Mouse (Mus musculus): ENCODE data around the gene Ctbp1. TPM values are rescaled to one million over a fixed set of nuclear protein-coding genes. Genes with fewer than 3 reads are reported as not detected.

Gene Ctbp1
- polyA plus RNA-seq, 1 experiment from 2014 or later: 323 TPM

DNA sequence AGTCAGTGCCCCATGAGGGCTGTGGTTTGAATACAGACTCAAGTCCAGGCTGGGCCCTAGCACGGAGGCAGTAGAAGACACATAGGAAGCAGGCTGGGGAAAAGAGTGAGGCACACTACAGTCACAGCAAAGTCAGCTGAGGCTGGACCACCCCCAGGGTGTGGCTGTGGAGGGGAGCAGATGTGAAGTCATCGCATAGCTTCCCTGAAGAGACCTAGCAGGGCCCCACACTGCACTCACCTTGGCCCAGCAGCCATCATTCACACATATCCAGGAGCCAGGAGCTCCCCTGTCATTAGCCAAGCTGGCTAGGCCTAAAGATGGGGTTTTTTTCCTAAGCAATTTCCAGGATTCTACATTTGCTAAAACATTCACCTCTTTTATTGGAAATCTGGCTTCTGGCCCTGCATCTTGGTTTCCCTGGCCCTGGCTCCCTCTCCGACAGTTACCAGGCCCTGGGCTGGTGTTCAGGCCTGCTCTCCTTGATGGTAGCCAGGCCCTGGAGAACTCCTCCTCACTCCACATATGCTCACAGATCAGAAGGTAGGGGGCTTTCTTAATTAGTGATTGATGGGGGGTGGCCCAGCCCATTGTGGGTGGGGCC is 35.6 kb downstream of the Ctbp1 start:
- ATAC-seq (ENCODE audit: insufficient read depth, low FRiP score, low read depth): no peak
- Histone ChIP-seq H3K4me2 (no peak overlapping the region), H3K9me3 (no peaks in the 10 kb centered on the region), H3K27me3 (replicated peaks) (no peaks in the 10 kb centered on the region), H3K36me3 (no peaks in the 10 kb centered on the region), H3K4me1 (peaks cover 33% of the 10 kb centered on the region), H3K9ac (no peak overlapping the region), H3K4me3 (replicated peaks) (no peak overlapping the region), H3K27ac (peak overlapping the region; percentile 74)
- 59% methylated on average over 3 of the region's 3 CpGs for WGBS

DNA sequence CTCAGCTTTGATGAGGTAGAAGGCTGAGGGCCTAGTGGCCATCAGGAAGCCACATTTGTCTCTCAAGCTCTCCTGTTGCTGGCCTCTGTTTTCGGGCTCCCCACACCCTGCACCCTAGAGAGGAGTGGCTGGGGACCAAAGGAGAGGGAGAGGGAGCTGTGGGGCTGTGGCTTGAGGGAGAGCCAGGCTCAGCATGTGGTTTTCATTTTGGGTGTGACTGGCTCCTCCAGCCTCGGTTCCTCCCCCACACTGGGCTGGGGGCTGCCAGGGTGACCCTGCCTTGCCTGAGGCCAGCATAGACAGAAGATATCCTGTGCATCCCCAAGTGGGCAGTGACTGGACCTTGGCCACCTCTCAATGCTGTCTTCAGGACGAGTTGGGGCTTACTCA is 36.5 kb downstream of the Ctbp1 start:
- WGBS: 55% methylated on average over 3 of the region's 3 CpGs
- Histone ChIP-seq H3K9me3 (no peaks in the 10 kb centered on the region), H3K4me2 (no peak overlapping the region), H3K27me3 (replicated peaks) (no peaks in the 10 kb centered on the region), H3K36me3 (no peaks in the 10 kb centered on the region), H3K9ac (no peak overlapping the region), H3K4me3 (replicated peaks) (no peak overlapping the region), H3K27ac (peak overlapping the region; percentile 74; the same call in 1 of the 2 replicates), H3K4me1 (peaks cover 33% of the 10 kb centered on the region)
- ATAC-seq (ENCODE audit: insufficient read depth, low FRiP score, low read depth): no peak

DNA sequence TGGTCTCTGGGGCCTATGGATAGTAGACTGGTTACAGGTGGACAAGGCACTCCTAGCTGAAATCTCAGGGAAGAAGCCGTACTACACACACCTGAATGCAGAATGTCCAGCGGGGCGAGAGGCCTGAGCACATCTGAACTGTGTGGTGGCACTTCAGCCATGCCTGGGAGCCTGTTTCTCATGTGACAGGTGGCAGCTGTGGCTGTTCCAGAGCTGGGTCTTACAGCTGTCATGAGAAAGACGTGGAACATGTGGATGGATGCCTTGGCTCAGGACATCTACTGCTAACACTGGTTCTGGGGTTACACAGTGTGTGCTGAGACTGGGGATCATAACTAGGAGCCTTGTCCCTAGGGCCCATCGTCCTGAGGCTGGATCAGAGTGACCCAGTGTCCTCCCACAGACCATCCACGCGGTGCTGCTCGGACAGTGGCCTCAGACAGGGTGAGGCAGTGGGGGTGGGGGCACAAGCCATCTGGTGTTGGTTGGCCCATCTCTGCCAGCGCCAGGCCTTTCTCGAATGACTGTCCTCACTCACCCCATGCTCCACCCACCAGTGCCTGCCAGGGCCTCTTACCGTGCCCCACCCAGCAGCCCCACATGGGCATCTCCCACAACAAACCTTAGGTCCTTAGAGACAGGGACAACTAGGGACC is 37.1 kb downstream of the Ctbp1 start:
- H3K4me3 ChIP-seq (replicated peaks): no peak overlapping the region
- peaks cover 33% of the 10 kb centered on the region for H3K4me1 ChIP-seq
- H3K27ac ChIP-seq: no peak overlapping the region
- no peaks in the 10 kb centered on the region for H3K27me3 ChIP-seq (replicated peaks)
- no peak overlapping the region for H3K4me2 ChIP-seq
- no peaks in the 10 kb centered on the region for H3K9me3 ChIP-seq
- ATAC-seq (ENCODE audit: insufficient read depth, low FRiP score, low read depth): no peak; the same call in 1 of the 2 replicates
- H3K36me3 ChIP-seq: no peaks in the 10 kb centered on the region
- WGBS: 76% methylated on average over 11 of the region's 11 CpGs
- no peak overlapping the region for H3K9ac ChIP-seq

- Histone ChIP-seq H3K4me3 (replicated peaks) (no peak overlapping the region), H3K4me2 (0 out of 2 replicates have a peak overlapping the region, but pooled peaks have one; percentile 10), H3K27me3 (replicated peaks) (no peaks in the 10 kb centered on the region), H3K9me3 (no peaks in the 10 kb centered on the region), H3K27ac (peak overlapping the region; percentile 48), H3K36me3 (no peaks in the 10 kb centered on the region), H3K4me1 (peaks cover 36% of the 10 kb centered on the region), H3K9ac (no peak overlapping the region)
- ATAC-seq (ENCODE audit: insufficient read depth, low FRiP score, low read depth): 0 out of 2 replicates have a peak, but pooled peaks have one; percentile 29
- 21% methylated on average over 13 of the region's 13 CpGs for WGBS
These were observed 40.3 kb downstream of the Ctbp1 start for GRCm38 (mm10) chr5:33234391-33235031.

- H3K27ac ChIP-seq: no peak overlapping the region
- H3K9ac ChIP-seq: no peak overlapping the region
- peaks cover 37% of the 10 kb centered on the region for H3K4me1 ChIP-seq
- no peak for ATAC-seq (ENCODE audit: insufficient read depth, low FRiP score, low read depth)
- no peak overlapping the region for H3K4me2 ChIP-seq
- 65% methylated on average over 5 of the region's 5 CpGs for WGBS
- H3K9me3 ChIP-seq: no peaks in the 10 kb centered on the region
- no peaks in the 10 kb centered on the region for H3K27me3 ChIP-seq (replicated peaks)
- H3K4me3 ChIP-seq (replicated peaks): no peak overlapping the region
- H3K36me3 ChIP-seq: no peaks in the 10 kb centered on the region
These were observed 42.0 kb downstream of the Ctbp1 start for GRCm38 (mm10) chr5:33232791-33233190.

GRCm38 (mm10) chr5:33230285-33230684 is 44.5 kb downstream of the Ctbp1 start:
- Histone ChIP-seq H3K27ac (no peak overlapping the region), H3K27me3 (replicated peaks) (no peaks in the 10 kb centered on the region), H3K9me3 (no peaks in the 10 kb centered on the region), H3K4me1 (peaks cover 38% of the 10 kb centered on the region), H3K4me3 (replicated peaks) (no peak overlapping the region), H3K4me2 (no peak overlapping the region), H3K36me3 (no peaks in the 10 kb centered on the region), H3K9ac (no peak overlapping the region)
- no peak for ATAC-seq (ENCODE audit: insufficient read depth, low FRiP score, low read depth)
- WGBS: 47% methylated on average over 5 of the region's 5 CpGs

DNA sequence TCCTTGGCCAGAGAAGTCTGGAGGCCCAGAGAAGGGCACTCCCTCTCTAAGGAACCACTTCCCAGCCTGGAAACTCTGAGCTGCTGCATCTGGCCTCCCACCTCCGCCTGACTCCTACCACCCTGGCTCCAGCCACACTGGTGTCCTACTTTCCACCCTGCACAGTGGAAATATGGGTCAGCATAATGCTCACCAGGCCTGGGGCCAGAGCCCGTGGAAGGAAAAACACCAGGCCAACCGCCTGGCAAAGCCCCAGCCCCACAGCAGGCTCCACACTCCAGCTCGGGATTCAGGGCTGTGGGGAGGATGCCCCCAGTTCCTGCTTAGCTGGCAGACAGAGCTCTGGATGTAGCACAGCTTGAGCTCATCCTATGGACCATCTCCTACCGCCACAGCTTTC is 46.4 kb downstream of the Ctbp1 start:
- peaks cover 27% of the 10 kb centered on the region for H3K4me1 ChIP-seq
- no peaks in the 10 kb centered on the region for H3K27me3 ChIP-seq (replicated peaks)
- no peak overlapping the region for H3K4me3 ChIP-seq (replicated peaks)
- H3K4me2 ChIP-seq: no peak overlapping the region
- no peaks in the 10 kb centered on the region for H3K36me3 ChIP-seq
- no peaks in the 10 kb centered on the region for H3K9me3 ChIP-seq
- peak overlapping the region; percentile 73 for H3K27ac ChIP-seq
- no peak overlapping the region for H3K9ac ChIP-seq
- WGBS: 32% methylated on average over 5 of the region's 5 CpGs
- ATAC-seq (ENCODE audit: insufficient read depth, low FRiP score, low read depth): peak; percentile 46

GRCm38 (mm10) chr5:33225673-33226072 is 49.1 kb downstream of the Ctbp1 start:
- H3K27me3 ChIP-seq (replicated peaks): no peaks in the 10 kb centered on the region
- H3K27ac ChIP-seq: no peak overlapping the region
- ATAC-seq (ENCODE audit: insufficient read depth, low FRiP score, low read depth): no peak
- H3K4me3 ChIP-seq (replicated peaks): no peak overlapping the region
- H3K9me3 ChIP-seq: no peaks in the 10 kb centered on the region
- H3K36me3 ChIP-seq: no peaks in the 10 kb centered on the region
- H3K9ac ChIP-seq: no peak overlapping the region
- peaks cover 27% of the 10 kb centered on the region for H3K4me1 ChIP-seq
- 75% methylated on average over 5 of the region's 5 CpGs for WGBS
- H3K4me2 ChIP-seq: no peak overlapping the region

- H3K4me1 ChIP-seq: peaks cover 25% of the 10 kb centered on the region
- H3K36me3 ChIP-seq: no peaks in the 10 kb centered on the region
- no peak overlapping the region for H3K4me3 ChIP-seq (replicated peaks)
- no peak overlapping the region for H3K9ac ChIP-seq
- H3K4me2 ChIP-seq: no peak overlapping the region
- 72% methylated on average over 7 of the region's 7 CpGs for WGBS
- ATAC-seq (ENCODE audit: insufficient read depth, low FRiP score, low read depth): no peak
- H3K27ac ChIP-seq: no peak overlapping the region
- H3K27me3 ChIP-seq (replicated peaks): no peaks in the 10 kb centered on the region
- no peaks in the 10 kb centered on the region for H3K9me3 ChIP-seq
These were observed 50.3 kb downstream of the Ctbp1 start for GRCm38 (mm10) chr5:33224491-33224890.

DNA sequence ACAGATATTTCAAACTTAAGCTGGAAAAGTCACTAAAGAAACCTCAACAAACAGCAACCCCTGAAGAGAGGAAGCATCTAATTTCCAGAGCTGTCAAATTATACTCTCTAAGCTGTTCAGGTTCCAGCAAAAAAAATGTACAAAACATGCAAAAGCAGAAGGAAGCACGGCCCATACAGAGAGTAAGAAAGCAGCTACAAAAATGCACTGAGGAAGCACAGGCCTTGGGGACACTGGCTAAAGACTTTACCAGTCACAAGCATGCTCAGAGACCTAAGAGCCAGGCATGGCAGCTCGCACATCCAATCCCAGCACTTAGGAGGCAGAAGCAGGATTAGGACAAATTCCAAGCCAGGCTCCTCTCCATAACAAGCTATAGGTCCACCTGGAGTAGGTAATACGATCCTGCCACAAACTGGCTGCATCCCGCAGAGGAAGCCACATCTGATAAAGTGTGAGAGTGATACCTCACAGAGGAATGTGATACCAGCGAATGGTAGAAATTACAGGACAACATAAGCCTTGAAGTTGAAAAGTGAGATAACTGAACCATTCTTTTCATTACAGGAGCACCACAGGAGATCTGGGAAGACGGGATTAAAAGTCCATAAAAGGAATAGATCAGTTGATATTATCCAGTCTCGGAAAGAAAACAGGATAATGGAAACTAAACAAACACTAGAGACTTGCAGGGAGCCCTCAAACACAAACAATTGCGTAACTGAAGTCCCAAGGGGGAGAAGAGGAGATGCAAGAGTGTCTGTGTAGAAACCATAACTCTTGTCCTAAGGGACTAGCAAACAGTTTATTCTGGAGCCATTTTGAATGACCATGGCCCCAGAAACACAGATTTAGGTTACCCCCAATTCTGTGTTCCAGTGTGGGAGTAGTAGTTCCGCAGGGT is 51.7 kb downstream of the Ctbp1 start:
- no peaks in the 10 kb centered on the region for H3K36me3 ChIP-seq
- H3K4me1 ChIP-seq: peaks cover 25% of the 10 kb centered on the region
- H3K4me3 ChIP-seq (replicated peaks): no peak overlapping the region
- H3K4me2 ChIP-seq: no peak overlapping the region
- WGBS: 46% methylated on average over 9 of the region's 9 CpGs
- H3K27ac ChIP-seq: peak overlapping the region; percentile 28
- H3K9me3 ChIP-seq: no peaks in the 10 kb centered on the region
- no peak for ATAC-seq (ENCODE audit: insufficient read depth, low FRiP score, low read depth)
- no peaks in the 10 kb centered on the region for H3K27me3 ChIP-seq (replicated peaks)
- no peak overlapping the region for H3K9ac ChIP-seq

- no peak for ATAC-seq (ENCODE audit: insufficient read depth, low FRiP score, low read depth)
- H3K4me3 ChIP-seq (replicated peaks): no peak overlapping the region
- peak overlapping the region; percentile 28 for H3K27ac ChIP-seq
- no peak overlapping the region for H3K9ac ChIP-seq
- H3K27me3 ChIP-seq (replicated peaks): no peaks in the 10 kb centered on the region
- no peaks in the 10 kb centered on the region for H3K9me3 ChIP-seq
- no peaks in the 10 kb centered on the region for H3K36me3 ChIP-seq
- 48% methylated on average over 6 of the region's 6 CpGs for WGBS
- no peak overlapping the region for H3K4me2 ChIP-seq
- peaks cover 30% of the 10 kb centered on the region for H3K4me1 ChIP-seq
These were observed 52.4 kb downstream of the Ctbp1 start for GRCm38 (mm10) chr5:33222389-33222788.

Measured in stomach, embryonic 15.5 days (tissue).